Mouse (Mus musculus) ES-E14 (cell line): ENCODE data around the gene Tmem171. TPM values are rescaled to one million over a fixed set of nuclear protein-coding genes. Genes with fewer than 3 reads are reported as not detected.

Experiments used
- DNase-seq: peaks from one replicate; pipeline ENCODE4 v3.0.0-alpha.2; 2013; ENCODE audit warnings: low read depth, low spot score
- H3K27ac ChIP-seq: 2 replicates; pipeline ENCODE4 v1.5.1; 2012; ENCODE audit warnings: low read depth, mild to moderate bottlenecking, low read length, moderate library complexity, mixed read lengths; ENCODE audit not compliant: poor library complexity, insufficient read depth, severe bottlenecking
- H3K36me3 ChIP-seq: 2 replicates; pipeline ENCODE4 v1.6.1; 2012; ENCODE audit warnings: mild to moderate bottlenecking, low read length, moderate library complexity, mixed read lengths; ENCODE audit not compliant: control insufficient read depth, poor library complexity, insufficient read depth, severe bottlenecking
- H3K4me1 ChIP-seq, 2 experiments: fragments of 150-350 bp in 1 of 2; sonication (generic) in 1 of 2; 2 replicates each; pipeline ENCODE4 v1.6.1; 2012; ENCODE audit warnings: low read length in 2 of 2, mild to moderate bottlenecking in 1 of 2, mixed read lengths in 1 of 2; ENCODE audit not compliant: control insufficient read depth in 2 of 2, insufficient read depth in 2 of 2, poor library complexity in 1 of 2
- H3K4me3 ChIP-seq, 2 experiments: fragments of 150-350 bp in 1 of 2; sonication (generic) in 1 of 2; 2 replicates each; pipeline ENCODE4 v1.5.1; 2012; ENCODE audit warnings: low read length in 2 of 2, low read depth in 1 of 2, mild to moderate bottlenecking in 1 of 2, mixed read lengths in 1 of 2; ENCODE audit not compliant: insufficient read depth in 1 of 2, poor library complexity in 1 of 2, severe bottlenecking in 1 of 2
- H3K9ac ChIP-seq: 2 replicates; pipeline ENCODE4 v1.6.1; 2012; ENCODE audit warnings: low read depth, mild to moderate bottlenecking, low read length, mixed read lengths; ENCODE audit not compliant: poor library complexity, insufficient read depth, severe bottlenecking
- H3K9me3 ChIP-seq: fragments of 150-350 bp; sonication (generic); 2 replicates; pipeline ENCODE4 v1.6.1; 2012; ENCODE audit warnings: low read depth, mild to moderate bottlenecking, low read length; ENCODE audit not compliant: control insufficient read depth, insufficient read depth
- CHD2 ChIP-seq: IDR thresholded peaks from 2 replicates; pipeline ENCODE4 v1.6.1; 2014; ENCODE audit warnings: mild to moderate bottlenecking, low read depth, low read length, inconsistent platforms
- HCFC1 ChIP-seq: IDR thresholded peaks from 2 replicates; pipeline ENCODE4 v1.6.1; 2012; ENCODE audit warnings: low read length, inconsistent platforms, borderline replicate concordance; ENCODE audit not compliant: insufficient read depth
- MAFK ChIP-seq: IDR thresholded peaks from 2 replicates; pipeline ENCODE4 v1.6.1; 2014; ENCODE audit warnings: mild to moderate bottlenecking, low read depth, low read length, inconsistent platforms; ENCODE audit not compliant: insufficient read depth
- ZC3H11A ChIP-seq: IDR thresholded peaks from 2 replicates; pipeline ENCODE4 v1.6.1; 2012; ENCODE audit warnings: low read depth, mild to moderate bottlenecking, inconsistent platforms, low read length, borderline replicate concordance
- ZNF384 ChIP-seq: IDR thresholded peaks from 2 replicates; pipeline ENCODE4 v1.6.1; 2012; ENCODE audit warnings: low read depth, low read length, inconsistent platforms
- in situ Hi-C, 2 experiments: fragments of 600-800 bp; cut with MboI; formaldehyde crosslinking; loops; one replicate each; pipeline ENCODE4 v1.15.1; 2025; ENCODE audit warnings: low sequenced_read_pairs in 2 of 2, inconsistent platforms in 1 of 2; ENCODE audit not compliant: unreplicated experiment in 2 of 2
- total RNA-seq: library from RNA; depleted of rRNA; stranded (reverse); fragments of 300-350 nt; gene quantifications from 2 replicates; pipeline ENCODE4 v1.2.3, GENCODE M21; 2012

The Tmem171 gene
- total RNA-seq, 1 experiment: not detected

DNA sequence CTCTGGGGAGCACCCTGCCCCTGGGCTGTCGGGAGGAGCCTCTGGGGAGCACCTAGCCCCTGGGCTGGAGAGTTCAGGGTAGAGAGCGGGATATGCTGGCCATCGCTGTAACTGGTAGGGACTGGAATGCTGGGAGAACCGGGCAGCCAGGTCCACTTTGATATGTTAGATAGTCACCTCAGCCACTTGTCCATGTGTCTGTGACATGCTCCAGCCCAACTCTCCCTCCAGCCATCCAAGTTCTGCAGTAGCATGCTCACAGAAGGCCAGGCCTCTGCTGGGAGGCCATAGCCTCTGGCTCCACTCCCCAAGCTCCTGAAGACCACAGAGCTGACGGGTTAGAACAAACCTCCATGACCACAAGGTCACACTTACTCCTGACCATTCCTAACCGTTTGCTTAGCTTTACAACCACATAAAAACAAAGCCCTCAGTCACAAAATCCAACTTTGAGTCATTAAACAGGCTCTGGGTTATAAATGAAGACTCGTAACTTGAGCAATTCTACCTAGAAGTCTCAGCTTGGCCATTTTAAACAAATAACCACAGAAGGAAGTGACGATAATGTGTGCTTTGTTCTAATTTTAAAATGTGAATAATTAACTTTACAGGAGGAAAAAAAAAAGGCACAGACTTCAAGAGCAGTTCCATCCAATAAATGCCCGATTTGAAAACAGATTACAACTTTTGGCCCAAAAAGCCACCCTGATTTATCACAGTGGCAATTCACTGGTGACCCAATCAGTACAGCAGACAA lies 10.3 kb downstream of the Tmem171 start:
- TF ChIP-seq ZNF384 (no peak), ZC3H11A (no peak), CHD2 (no peak), MAFK (no peak), HCFC1 (no peak)
- H3K9me3 ChIP-seq: no peaks in the 10 kb centered on the region
- no peak overlapping the region for H3K9ac ChIP-seq
- no peak overlapping the region for H3K27ac ChIP-seq
- in situ Hi-C loops: no loop called here
- H3K4me3 ChIP-seq: no peak overlapping the region
- no peaks in the 10 kb centered on the region for H3K4me1 ChIP-seq
- DNase-seq: no peak
- no peaks in the 10 kb centered on the region for H3K36me3 ChIP-seq

DNA sequence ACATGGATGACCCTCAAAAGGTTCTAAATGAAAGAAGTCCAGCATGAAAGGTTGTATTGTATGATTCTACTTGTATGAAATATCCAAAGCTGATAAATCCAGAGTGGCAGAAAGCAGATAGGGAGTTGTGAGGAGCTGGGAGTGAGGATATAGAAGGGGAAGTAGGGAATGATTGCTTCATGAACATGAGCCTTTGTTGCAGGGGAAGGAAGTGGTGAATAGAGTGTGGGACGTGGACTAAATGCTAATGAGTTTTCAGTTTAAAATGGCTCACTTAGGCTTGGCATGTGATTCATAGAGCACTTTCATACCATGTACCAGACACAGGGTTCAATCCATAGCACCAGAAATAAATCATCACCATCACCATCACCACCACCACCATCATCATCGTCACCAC lies 11.2 kb downstream of the Tmem171 start:
- DNase-seq: no peak
- Histone ChIP-seq H3K4me3 (no peak overlapping the region), H3K9me3 (no peaks in the 10 kb centered on the region), H3K9ac (no peak overlapping the region), H3K36me3 (no peaks in the 10 kb centered on the region), H3K27ac (no peak overlapping the region), H3K4me1 (no peaks in the 10 kb centered on the region)
- in situ Hi-C loops: no loop called here
- TF ChIP-seq ZC3H11A (no peak), CHD2 (no peak), ZNF384 (no peak), HCFC1 (no peak), MAFK (no peak)

DNA sequence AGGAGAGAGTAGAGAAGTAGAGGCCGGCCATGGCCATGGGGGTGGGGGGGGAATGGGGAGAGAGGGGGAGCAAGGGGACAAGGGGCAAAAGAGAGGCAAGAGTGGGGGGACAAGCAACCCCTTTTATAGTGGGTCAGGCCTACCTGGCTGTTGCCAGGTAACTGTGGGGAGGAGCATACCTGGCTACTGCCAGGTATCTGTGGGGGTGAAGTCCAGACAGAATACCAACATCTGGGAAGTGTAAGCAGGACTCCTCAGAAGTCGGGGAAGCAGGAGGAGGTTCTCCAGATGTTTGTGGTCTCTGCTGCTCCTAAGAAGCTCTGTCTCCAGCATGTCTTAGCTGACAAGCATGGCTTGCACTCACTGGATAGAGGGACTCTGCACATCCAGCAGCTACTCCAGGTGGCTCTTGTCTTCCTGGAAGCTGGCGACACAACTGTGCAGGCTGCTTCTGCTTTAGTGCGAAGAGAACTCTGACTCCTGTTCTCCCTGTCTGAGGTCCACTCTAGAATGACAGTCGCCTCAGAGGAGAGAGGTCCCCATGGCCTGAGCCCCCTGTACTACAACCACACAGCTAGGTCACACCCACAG lies 14.1 kb downstream of the Tmem171 start:
- TF ChIP-seq ZC3H11A: no peak
- TF ChIP-seq HCFC1: no peak
- no peak for TF ChIP-seq CHD2
- no peak for TF ChIP-seq MAFK
- TF ChIP-seq ZNF384: no peak
- H3K4me3 ChIP-seq: no peak overlapping the region
- H3K4me1 ChIP-seq: no peaks in the 10 kb centered on the region
- in situ Hi-C loops: no loop called here
- no peaks in the 10 kb centered on the region for H3K9me3 ChIP-seq
- no peak overlapping the region for H3K27ac ChIP-seq
- no peak overlapping the region for H3K9ac ChIP-seq
- H3K36me3 ChIP-seq: no peaks in the 10 kb centered on the region
- no peak for DNase-seq

DNA sequence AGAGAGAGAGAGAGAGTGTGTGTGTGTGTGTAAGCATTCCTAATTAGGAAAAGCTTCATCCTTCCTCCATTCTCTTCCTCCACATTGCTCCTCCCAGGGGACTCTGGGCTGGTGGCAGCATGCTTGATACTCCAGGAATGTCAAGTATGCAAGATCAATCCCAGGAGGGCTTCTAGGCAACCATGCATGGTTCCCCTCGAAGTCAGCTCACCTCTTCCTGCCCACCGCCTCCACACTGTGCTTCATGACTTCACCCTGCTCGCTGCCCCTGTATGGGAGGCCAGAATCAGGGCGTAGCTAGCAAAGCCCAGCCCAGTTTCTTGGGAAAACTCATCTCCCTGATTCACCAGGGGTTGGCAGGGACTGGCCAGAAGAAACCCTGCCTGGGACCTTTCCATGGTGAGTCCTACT lies 15.0 kb downstream of the Tmem171 start:
- TF ChIP-seq ZNF384: no peak
- no peak for TF ChIP-seq ZC3H11A
- TF ChIP-seq MAFK: no peak
- TF ChIP-seq CHD2: no peak
- no peak for TF ChIP-seq HCFC1
- H3K27ac ChIP-seq: no peak overlapping the region
- in situ Hi-C loops: no loop called here
- H3K36me3 ChIP-seq: no peaks in the 10 kb centered on the region
- H3K4me1 ChIP-seq: no peaks in the 10 kb centered on the region
- H3K4me3 ChIP-seq: no peak overlapping the region
- no peak for DNase-seq
- H3K9me3 ChIP-seq: no peaks in the 10 kb centered on the region
- H3K9ac ChIP-seq: no peak overlapping the region

DNA sequence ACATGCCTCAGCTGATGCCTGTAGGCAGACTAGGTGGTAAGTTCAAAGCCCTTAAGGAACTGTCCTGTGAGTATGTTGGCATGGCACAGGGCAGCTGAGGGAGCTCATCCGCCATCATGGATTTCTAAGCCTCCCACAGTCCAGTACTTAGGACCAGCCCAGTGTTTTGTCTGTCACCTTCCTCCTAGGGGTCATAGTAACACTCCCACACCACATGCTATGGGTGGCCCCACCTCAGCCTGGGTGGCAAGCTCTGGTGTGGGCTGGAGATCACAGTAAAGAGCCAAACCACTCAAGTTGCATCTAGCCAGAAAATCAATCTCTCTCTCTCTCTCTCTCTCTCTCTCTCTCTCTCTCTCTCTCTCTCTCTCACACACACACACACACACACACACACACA lies 15.4 kb downstream of the Tmem171 start:
- DNase-seq: no peak
- no peak for TF ChIP-seq ZC3H11A
- no peak for TF ChIP-seq CHD2
- Histone ChIP-seq H3K4me1 (no peaks in the 10 kb centered on the region), H3K9ac (no peak overlapping the region), H3K4me3 (no peak overlapping the region), H3K36me3 (no peaks in the 10 kb centered on the region), H3K27ac (no peak overlapping the region), H3K9me3 (no peaks in the 10 kb centered on the region)
- in situ Hi-C loops: no loop called here
